ENCODE assay signal across 8 mouse cellular contexts in genomic region chr9:108452291-108452906, GRCm38 (mm10). TPM values are rescaled to one million over a fixed set of nuclear protein-coding genes. Genes with fewer than 3 reads are reported as not detected.
DNase-seq lines count a peak whose midpoint lies in the region; ATAC-seq lines count a peak whose summit lies in the region.

No protein-coding gene starts in this region.

- H3K36me3 ChIP-seq in hindbrain, embryonic 12.5 days, result peaks cover 15% of the 10 kb centered on the region

- peak overlapping the region; percentile 82 for H3K4me2 ChIP-seq in hindbrain, embryonic 12.5 days (replicated peaks)

- WGBS in hindbrain, embryonic 12.5 days, result under 1% methylated on average over 40 of the region's 40 CpGs

- ATAC-seq in hindbrain, embryonic 12.5 days (ENCODE audit: low FRiP score), result peak; percentile 79

- peaks cover 39% of the 10 kb centered on the region for H3K4me1 ChIP-seq in hindbrain, embryonic 12.5 days

- peak overlapping the region; percentile 57 for H3K4me3 ChIP-seq in hindbrain, embryonic 12.5 days

- peaks cover 4% of the 10 kb centered on the region; the same call in 1 of the 2 replicates for H3K27me3 ChIP-seq in hindbrain, embryonic 12.5 days

- peak overlapping the region; percentile 92 for H3K27ac ChIP-seq in hindbrain, embryonic 12.5 days

- peak; percentile 85 for DNase-seq in Muller cell, postnatal 12 days (ENCODE audit: inconsistent ontology term)
- DNase-seq in cerebellum, adult 9-11 months, result peak; percentile 90
- peak; percentile 74 to 87 for DNase-seq in frontal cortex, postnatal 10 days (ENCODE audit: low spot score in 2 of 2)
- peak; percentile 94 to 96 for DNase-seq in layer of hippocampus, postnatal 10 days (ENCODE audit: low spot score in 2 of 2)
- DNase-seq in lung, postnatal 10 days, result peak; percentile 94
- DNase-seq in ovary, postnatal 36 days (ENCODE audit: low spot score), result peak; percentile 86
- peak; percentile 84 for DNase-seq in thymus, postnatal 25 days

- peak overlapping the region; percentile 76 for H3K9ac ChIP-seq in hindbrain, embryonic 12.5 days

- H3K9me3 ChIP-seq in hindbrain, embryonic 12.5 days (replicated peaks), result no peaks in the 10 kb centered on the region

RNA-seq across cellular contexts. Expression of gene Ccdc71, which starts 7.9 kb away (rescaled TPM):
- polyA plus RNA-seq in hindbrain, embryonic 12.5 days (2016; fragmentation: Nextera tagmentation; extraction: Ambion mirVana), result 47.2 and 49.7 TPM in 2 replicates
- total RNA-seq in layer of hippocampus, postnatal 10 days (2021), result 10 to 100 TPM; 33.6 to 34.1 TPM

RNA-seq across cellular contexts. Expression of gene Klhdc8b, which starts 9.0 kb away (rescaled TPM):
- 57.7 and 57.9 TPM in 2 replicates for polyA plus RNA-seq in hindbrain, embryonic 12.5 days (2016; fragmentation: Nextera tagmentation; extraction: Ambion mirVana)
- 10 to 100 TPM; 20.7 to 22.7 TPM for total RNA-seq in layer of hippocampus, postnatal 10 days (2021)

RNA-seq across cellular contexts. Expression of gene BC048562, which starts 16.1 kb away (rescaled TPM):
- polyA plus RNA-seq in hindbrain, embryonic 12.5 days (2016; fragmentation: Nextera tagmentation; extraction: Ambion mirVana), result not detected in 2 replicates
- not detected for total RNA-seq in layer of hippocampus, postnatal 10 days (2021)

RNA-seq across cellular contexts. Expression of gene Ccdc36, which starts 24.1 kb away (rescaled TPM):
- polyA plus RNA-seq in hindbrain, embryonic 12.5 days (2016; fragmentation: Nextera tagmentation; extraction: Ambion mirVana), result 1.2 and 1.3 TPM in 2 replicates
- under 1 TPM; 0.11 to 0.23 TPM for total RNA-seq in layer of hippocampus, postnatal 10 days (2021)

RNA-seq across cellular contexts. Expression of gene Lamb2, which starts 27.1 kb away (rescaled TPM):
- 44.1 and 44.8 TPM in 2 replicates for polyA plus RNA-seq in hindbrain, embryonic 12.5 days (2016; fragmentation: Nextera tagmentation; extraction: Ambion mirVana)
- 10 to 100 TPM; 36.9 to 39.4 TPM for total RNA-seq in layer of hippocampus, postnatal 10 days (2021)

Comparison
In these comparisons a context has a peak if more than half of its experiments do, and no peak if none do; other contexts are left out.
1. Peak in every context shown above with its lines: DNase-seq, ATAC-seq, H3K4me3 ChIP-seq and H3K27ac ChIP-seq.